Mouse (Mus musculus) hindbrain, embryonic 14.5 days (tissue): ENCODE results near the gene Fbxo36. TPM values are rescaled to one million over a fixed set of nuclear protein-coding genes. Genes with fewer than 3 reads are reported as not detected.

ENCODE experiments used
- ATAC-seq: fragments of 200-750 bp; cut with Nextera tagmentation; 2 replicates; pipeline ENCODE4 v1.8.0; 2017; ENCODE audit warnings: moderate number of reproducible peaks, mild to moderate bottlenecking, moderate TSS enrichment, moderate library complexity; ENCODE audit not compliant: low FRiP score
- DNase-seq: peaks from one replicate; pipeline ENCODE4 v3.0.0-alpha.2; 2015; ENCODE audit warnings: low spot score
- H3K27ac ChIP-seq: fragments of 300-500 bp; sonication (generic); 2 replicates; pipeline ENCODE4 v1.5.1; 2014; ENCODE audit warnings: mild to moderate bottlenecking, moderate library complexity
- H3K27me3 ChIP-seq: fragments of 300-500 bp; sonication (generic); 2 replicates; pipeline ENCODE4 v1.6.1; 2014; ENCODE audit warnings: mild to moderate bottlenecking, low read length, mixed read lengths; ENCODE audit not compliant: control insufficient read depth, insufficient read depth
- H3K36me3 ChIP-seq: fragments of 300-500 bp; sonication (generic); replicated peaks from 2 replicates; pipeline ENCODE4 v1.6.1; 2014; ENCODE audit not compliant: control insufficient read depth, insufficient read depth
- H3K4me1 ChIP-seq: fragments of 300-500 bp; sonication (generic); replicated peaks from 2 replicates; pipeline ENCODE4 v1.6.1; 2014; ENCODE audit warnings: antibody characterized with exemption, low read length, mixed read lengths; ENCODE audit not compliant: control insufficient read depth, insufficient read depth
- H3K4me2 ChIP-seq: fragments of 300-500 bp; sonication (generic); replicated peaks from 2 replicates; pipeline ENCODE4 v1.6.1; 2014; ENCODE audit warnings: mild to moderate bottlenecking, moderate library complexity
- H3K4me3 ChIP-seq: fragments of 300-500 bp; sonication (generic); replicated peaks from 2 replicates; pipeline ENCODE4 v1.5.1; 2014; ENCODE audit warnings: mild to moderate bottlenecking, low read length
- H3K9ac ChIP-seq: fragments of 300-500 bp; sonication (generic); 2 replicates; pipeline ENCODE4 v1.6.1; 2014
- H3K9me3 ChIP-seq: fragments of 300-500 bp; sonication (generic); 2 replicates; pipeline ENCODE4 v1.6.1; 2016; ENCODE audit warnings: low read length; ENCODE audit not compliant: control insufficient read depth
- WGBS: fragments of 180-500 bp; shearing (Covaris S2); extraction: QIAGEN DNeasy Blood & Tissue Kit; methylation state at CpG from one replicate; pipeline ENCODE4 v1.1.7; 2014; 5-methylcytosine and 5-hydroxymethylcytosine counted together
- polyA plus RNA-seq: library from polyadenylated mRNA; unstranded; fragments of >200 nt; fragmentation: Nextera tagmentation; extraction: Ambion mirVana; gene quantifications from 2 replicates; pipeline ENCODE4 v1.2.1, GENCODE M21; 2014

Gene Fbxo36
- polyA plus RNA-seq, 1 experiment from 2014 or later = 9.5 TPM

- H3K27ac ChIP-seq = no peak overlapping the region
- H3K4me2 ChIP-seq = no peak overlapping the region
- H3K9ac ChIP-seq = no peak overlapping the region
- no peaks in the 10 kb centered on the region for H3K36me3 ChIP-seq
- no peak overlapping the region for H3K4me3 ChIP-seq
- no peaks in the 10 kb centered on the region for H3K27me3 ChIP-seq
- ATAC-seq (no peak), DNase-seq (no peak)
- H3K9me3 ChIP-seq = 0 out of 2 replicates have a peak, but pooled peaks cover 3% of the 10 kb centered on the region
- no peaks in the 10 kb centered on the region for H3K4me1 ChIP-seq
These were observed 103.0 kb downstream of the Fbxo36 start for GRCm38 (mm10) chr1:84942666-84943065.

GRCm38 (mm10) chr1:84943549-84943948 is 103.9 kb downstream of the Fbxo36 start:
- no peaks in the 10 kb centered on the region for H3K36me3 ChIP-seq
- no peak for DNase-seq
- WGBS = 96% methylated on average over 4 of the region's 4 CpGs

GRCm38 (mm10) chr1:84945950-84946349 is 106.3 kb downstream of the Fbxo36 start:
- no peak overlapping the region for H3K9ac ChIP-seq
- 96% methylated on average over 3 of the region's 3 CpGs for WGBS
- H3K4me3 ChIP-seq = no peak overlapping the region

More at GRCm38 (mm10) chr1:84943549-84943948, 103.9 kb downstream of the Fbxo36 start:
- 0 out of 2 replicates have a peak, but pooled peaks cover 3% of the 10 kb centered on the region for H3K9me3 ChIP-seq
- H3K9ac ChIP-seq = no peak overlapping the region
- H3K27me3 ChIP-seq = no peaks in the 10 kb centered on the region
- no peak overlapping the region for H3K27ac ChIP-seq
- H3K4me3 ChIP-seq = no peak overlapping the region
- no peaks in the 10 kb centered on the region for H3K4me1 ChIP-seq
- no peak for ATAC-seq
- no peak overlapping the region for H3K4me2 ChIP-seq

GRCm38 (mm10) chr1:84947390-84947789 is 107.7 kb downstream of the Fbxo36 start:
- Histone ChIP-seq H3K27me3 (no peaks in the 10 kb centered on the region), H3K9me3 (0 out of 2 replicates have a peak, but pooled peaks cover 3% of the 10 kb centered on the region), H3K27ac (no peak overlapping the region), H3K36me3 (no peaks in the 10 kb centered on the region), H3K4me2 (no peak overlapping the region), H3K4me3 (no peak overlapping the region), H3K9ac (no peak overlapping the region), H3K4me1 (no peaks in the 10 kb centered on the region)
- DNase-seq (no peak), ATAC-seq (no peak)
- WGBS = 59% methylated on average over 2 of the region's 2 CpGs

More at GRCm38 (mm10) chr1:84945950-84946349, 106.3 kb downstream of the Fbxo36 start:
- H3K27me3 ChIP-seq = no peaks in the 10 kb centered on the region
- no peak for DNase-seq
- H3K27ac ChIP-seq = no peak overlapping the region
- no peak for ATAC-seq
- H3K4me2 ChIP-seq = no peak overlapping the region
- H3K4me1 ChIP-seq = no peaks in the 10 kb centered on the region
- H3K9me3 ChIP-seq = 0 out of 2 replicates have a peak, but pooled peaks cover 3% of the 10 kb centered on the region
- H3K36me3 ChIP-seq = no peaks in the 10 kb centered on the region

Other genes with a start within 250 kb of the Fbxo36 start
- 301 and 318 TPM in 2 replicates for gene Dner, start 143.6 kb upstream of the Fbxo36 start, polyA plus RNA-seq
- gene Trip12, start 675 bp downstream of the Fbxo36 start, polyA plus RNA-seq = 55.8 and 56.5 TPM in 2 replicates
- gene Slc16a14, start 95.3 kb downstream of the Fbxo36 start, polyA plus RNA-seq = 12.0 and 12.4 TPM in 2 replicates